Mouse (Mus musculus): ENCODE measurements around the gene Trpt1.

Trpt1 gene

DNA sequence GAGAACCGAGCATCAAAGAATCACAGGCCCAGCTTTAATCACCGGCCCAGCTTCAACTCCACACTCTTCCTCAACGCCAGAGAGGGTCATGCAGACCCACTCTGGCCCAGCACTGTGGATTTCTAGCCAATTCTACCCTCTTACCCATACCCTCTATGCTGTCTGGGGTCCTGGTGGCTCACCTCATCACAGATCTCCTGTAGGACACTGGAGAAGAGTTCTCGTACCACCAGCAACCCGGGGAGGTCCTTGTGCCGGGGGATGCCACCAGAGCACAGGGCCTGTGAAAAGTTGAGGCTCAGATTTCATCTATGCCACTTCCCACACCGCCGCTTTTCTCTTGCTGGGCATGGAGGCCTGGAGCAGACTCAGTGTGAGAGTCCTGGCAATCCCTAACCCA lies 1.4 kb upstream of the Trpt1 start:
- DNase-seq = no peak

DNA sequence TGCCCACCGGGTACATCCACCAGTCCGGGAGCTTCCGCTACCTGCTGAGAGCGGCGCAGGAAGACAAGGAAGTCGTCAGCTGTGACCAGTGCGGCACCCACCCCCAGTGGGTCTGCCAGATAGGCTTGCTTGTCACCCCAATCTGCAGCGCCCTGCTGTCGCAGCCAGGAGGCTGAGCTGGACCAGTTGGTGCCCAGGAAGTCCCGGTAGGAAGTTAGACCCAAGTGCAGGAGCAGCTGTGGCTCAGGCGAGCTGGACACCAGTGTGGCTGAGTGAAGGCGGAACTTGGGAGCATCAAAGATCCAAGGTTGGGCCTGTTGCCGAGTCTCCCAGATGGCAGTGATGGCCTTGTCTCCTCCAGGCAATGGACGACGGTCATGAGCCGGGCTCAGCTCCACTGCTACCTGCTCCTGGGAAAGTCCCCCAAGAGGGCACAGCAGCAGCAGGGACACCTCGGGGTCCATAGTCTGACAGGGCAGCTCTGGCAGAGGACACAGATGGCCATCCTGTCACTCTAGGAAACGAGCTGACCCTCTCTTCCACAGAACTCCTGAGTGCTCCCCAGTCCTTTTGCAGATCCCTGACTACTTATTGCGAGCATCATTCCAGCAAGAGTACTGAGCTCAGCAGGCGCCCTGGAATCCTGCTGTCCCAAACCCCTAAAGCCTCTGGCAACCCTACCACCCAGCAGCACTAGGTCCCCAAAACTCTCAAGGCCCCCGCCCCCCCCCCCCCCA lies 508 bp upstream of the Trpt1 start:
- DNase-seq = no peak

DNA sequence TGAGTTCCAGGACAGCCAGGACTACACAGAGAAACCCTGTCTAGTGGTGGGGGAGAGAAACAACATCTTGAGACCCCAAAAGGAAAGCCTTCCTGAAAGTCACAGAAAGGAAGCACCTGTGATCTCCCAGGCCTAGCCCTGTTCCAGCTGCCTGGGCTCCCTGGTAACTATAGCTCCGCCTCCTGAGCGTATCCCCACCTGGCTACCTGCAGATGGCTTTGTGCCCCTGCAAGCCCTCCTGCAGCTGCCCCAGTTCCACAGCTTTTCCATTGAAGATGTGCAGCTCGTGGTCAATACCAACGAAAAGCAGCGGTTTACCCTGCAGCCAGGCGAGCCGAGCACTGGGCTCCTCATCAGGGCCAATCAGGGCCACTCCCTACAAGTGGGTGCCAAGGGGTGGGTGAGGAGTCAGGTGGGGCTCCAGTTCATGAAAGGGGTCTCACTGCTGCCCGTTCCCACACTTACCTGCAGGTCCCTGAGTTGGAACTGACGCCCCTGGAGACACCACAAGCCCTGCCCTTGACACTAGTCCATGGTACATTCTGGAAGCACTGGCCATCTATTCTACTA lies 1.9 kb downstream of the Trpt1 start:
- DNase-seq = peak; percentile 52

DNA sequence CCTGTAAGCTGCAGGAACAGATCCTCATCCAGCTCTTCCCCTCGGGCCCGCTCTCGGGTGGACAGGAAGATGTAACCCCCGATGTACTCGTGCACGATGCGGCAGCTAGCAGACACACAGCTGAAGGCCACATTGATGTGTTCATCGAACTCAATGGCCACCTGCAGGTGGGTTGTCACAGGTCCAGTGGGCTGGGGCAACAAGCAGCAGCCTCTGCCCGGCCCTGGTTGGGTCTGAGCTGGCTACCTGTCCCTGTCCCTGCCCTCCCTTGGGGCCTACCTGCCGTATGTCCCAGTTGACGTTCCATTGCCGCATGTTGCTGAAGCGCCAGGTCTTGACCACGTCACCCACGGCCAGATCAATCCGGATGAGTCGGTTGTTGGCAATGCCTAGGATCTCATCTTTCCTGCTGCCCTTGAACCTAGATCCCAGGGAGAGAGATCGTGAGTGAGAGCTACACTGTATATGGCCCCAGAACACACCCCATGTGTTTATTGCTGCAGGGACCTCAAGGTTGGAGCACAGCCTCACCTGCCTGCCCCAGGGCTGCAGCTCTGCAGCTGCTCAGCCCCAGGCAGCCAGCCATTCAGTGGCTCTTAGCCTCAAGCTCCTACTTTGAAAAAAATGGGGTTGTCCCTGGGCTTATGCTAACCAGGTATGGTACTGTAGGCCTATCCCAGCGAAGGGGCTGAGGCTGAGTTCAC lies 3.6 kb downstream of the Trpt1 start:
- DNase-seq = no peak

DNA sequence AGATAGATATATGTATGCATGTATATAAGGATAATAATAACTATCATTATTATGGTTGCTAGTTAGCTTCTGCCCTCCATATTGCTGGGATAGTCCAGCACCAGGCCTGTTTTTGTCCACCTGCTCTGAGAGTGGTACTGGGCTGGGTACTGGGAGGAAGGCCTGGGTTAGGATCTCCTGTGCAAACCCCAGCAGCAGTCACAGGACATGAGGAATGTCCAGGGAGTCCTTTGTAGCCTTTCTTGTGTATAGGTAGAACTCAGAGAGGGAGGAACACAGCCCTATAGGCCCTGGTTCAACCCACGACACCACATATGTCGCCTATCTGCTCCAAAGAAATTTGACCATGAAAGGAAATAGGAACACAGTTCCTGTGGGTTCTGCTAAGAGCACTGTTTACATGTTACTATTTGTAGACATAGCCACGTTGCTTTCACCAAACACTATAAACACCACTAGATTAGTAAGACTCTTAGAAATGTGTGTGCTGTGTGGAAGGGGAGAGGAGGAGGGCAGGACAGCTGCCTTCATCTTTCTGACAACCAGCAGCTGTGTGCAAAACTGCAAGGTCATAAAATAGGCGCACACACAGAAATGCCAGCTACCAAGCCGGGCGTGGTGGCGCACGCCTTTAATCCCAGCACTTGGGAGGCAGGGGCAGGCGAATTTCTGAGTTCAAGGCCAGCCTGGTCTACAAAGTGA lies 11.1 kb downstream of the Trpt1 start:
- DNase-seq = no peak

DNA sequence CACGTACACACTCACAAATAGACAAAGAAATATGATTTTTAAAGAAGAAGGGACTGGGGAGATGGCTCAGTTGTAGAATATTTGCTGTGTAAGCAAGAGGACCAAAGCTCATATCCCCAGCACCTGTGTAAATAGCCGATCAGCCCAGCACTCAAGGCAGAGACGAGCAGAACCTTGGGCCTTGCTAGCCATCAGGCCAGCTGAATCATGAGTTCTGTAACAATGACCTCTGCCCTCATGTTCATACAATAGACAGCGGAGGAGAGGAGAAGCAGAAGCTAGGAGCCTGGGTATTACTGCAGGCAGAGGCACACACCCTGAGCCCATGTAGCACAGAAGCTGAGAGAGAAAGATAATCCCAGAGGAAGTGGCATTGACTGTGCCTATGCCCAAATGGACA lies 16.5 kb downstream of the Trpt1 start:
- DNase-seq = no peak

DNA sequence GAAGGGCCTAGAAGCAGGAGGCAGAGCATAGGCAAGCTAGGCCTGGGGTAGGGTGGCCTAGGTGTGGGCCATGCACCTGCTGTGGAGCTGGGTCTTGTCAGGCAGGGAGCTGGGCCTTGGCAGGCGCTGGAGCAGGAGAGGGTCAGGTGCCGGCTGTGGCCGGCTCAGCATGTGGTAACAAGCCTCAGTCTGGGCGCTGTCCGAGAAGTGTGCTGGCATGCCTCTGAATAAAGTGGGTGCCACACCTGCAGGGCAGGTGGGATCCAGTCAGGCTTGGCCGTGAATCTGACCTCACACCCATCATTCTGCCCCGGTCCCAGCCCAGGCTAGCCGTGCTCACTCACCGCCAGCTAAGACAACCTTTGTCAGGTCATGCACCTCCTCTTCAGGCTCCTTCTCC lies 18.1 kb downstream of the Trpt1 start:
- DNase-seq = no peak

DNA sequence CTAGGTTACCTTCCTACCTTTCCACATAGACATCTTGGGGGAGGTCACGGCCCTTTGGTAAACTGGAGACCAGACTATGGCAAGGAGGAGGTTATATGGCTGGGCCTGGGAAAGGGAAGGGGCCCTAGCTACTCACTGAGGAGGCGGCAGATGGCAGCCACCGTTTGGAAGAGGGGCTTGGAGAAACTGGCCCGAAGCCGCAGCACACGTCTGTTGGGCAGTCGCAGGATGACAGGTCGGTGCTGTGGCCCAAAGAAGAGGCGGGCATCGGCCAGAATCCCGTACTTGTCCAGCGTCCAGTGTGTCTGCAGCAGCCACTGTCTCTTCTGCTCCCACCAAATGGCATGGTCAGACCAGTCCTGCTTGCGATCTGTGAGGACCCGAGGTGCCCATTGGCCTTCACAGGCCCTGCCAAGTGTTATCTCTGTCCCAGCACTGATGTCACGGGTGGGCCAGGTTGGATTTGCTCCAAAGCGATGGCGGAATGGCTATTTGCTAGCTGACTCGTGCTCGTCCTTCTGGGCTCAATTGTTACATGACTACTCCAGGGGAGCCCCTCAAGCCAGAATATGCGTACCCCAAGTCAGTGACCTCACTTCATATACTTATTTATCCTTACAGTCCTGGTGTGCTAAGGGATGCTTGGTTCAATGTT lies 18.7 kb downstream of the Trpt1 start:
- no peak for DNase-seq

DNA sequence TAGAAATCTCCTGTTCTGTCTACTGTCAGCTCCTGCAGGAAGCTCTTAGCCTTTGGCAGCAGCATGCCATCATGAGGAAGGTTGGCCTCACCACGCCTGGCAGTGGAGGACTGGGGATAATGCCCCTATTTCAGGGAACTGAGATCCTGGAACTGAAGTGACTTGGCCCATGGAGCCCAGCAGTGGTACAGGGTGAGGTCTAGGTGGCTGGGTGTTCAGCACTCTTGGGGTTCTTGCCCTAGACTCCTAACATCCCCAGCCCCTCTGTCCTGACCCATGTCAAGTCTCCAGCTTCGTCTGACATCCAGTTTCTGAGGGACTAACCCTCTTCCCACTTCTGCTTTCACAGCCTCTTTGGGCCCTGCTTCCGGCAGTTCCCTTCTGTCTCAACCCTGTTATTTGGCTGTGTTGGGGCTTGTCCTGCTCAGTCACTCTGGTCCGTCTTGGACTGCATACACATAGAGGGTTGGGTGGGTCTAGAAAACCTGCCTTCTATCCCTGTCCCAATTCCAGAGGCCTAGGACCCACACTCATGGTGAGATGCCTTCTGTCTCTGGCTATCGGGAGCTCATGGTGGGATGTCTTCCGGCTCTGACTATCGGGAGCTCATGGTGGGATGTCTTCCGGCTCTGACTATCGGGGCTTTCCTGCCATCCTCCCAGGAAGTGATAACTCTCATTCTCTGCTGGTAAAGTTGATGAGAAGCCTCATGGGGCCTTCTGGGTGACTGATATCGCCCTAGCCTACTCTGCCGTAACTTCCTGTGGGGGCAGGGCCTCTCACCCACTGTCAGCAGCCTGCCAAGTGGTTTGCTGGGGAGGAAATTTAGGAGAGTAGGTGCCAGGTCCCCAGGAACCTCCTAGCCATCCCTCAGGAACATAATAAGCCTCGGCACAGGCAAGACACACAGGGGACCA lies 21.9 kb downstream of the Trpt1 start:
- DNase-seq = peak; percentile 69

DNA sequence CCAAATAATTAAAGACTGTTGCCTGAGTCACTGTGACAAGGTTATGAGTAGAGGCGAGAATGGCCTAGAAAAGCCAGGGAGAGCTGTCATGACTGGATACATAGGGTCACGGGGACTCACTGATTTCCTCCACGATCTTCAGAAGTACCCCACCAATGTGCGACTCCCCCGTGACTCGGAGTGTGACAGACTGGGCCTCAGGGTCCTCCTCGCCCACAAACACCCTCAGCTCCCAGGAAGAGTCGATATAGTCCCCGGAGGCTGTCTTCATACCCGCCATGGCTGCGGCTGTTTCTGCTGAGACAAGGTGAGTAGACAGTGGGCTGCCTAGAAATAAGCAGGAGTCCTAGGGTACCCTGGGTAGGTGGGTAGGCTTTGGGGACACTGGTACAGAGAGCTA lies 22.6 kb downstream of the Trpt1 start:
- peak; percentile 48 for DNase-seq

DNA sequence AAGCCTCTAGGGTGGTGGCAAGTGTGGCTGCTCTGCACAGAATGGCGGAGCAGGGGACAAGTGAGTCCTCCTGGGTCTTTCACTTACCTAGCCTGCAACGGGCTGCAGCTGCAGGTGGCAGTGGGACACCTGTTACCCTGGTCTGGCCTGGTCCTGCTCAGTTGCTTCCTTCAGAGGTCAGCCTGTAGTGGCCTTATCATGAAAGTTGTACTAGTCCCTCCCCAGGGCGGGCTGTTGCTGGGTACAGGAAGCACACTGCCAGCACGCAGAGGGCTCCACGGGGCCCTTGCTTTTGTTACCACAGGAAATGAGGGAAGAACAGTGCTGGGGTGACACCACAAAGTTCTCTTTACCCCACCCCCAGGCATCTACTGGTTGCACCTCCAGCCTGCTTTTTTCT lies 23.3 kb downstream of the Trpt1 start, which contains the start of gene Fermt3:
TSS of gene Fermt3 (minus strand) at position 279 of the 400 bp plus-strand sequence.
- DNase-seq = peak; percentile 86

DNA sequence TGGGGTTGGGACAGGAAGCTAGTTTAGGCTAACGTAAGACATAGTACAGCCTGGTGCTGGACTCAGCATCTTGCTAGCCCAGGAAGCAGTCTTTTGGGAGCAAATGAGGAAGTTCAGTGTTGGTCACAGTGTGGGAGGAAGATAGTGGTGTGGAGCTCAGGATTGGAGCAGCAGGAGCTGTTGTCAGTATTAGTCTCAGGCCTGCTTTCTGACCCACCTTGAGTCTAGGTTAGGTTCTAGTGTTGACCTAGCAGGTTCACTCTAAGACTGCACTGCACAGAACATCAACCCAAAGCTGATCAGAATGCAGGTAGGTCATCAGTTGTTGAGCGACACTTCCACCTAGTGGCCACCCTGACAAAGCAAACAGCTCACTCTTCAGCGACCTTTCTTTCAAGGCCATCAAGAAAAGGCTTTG lies 24.3 kb downstream of the Trpt1 start:
- DNase-seq = peak; percentile 84

DNA sequence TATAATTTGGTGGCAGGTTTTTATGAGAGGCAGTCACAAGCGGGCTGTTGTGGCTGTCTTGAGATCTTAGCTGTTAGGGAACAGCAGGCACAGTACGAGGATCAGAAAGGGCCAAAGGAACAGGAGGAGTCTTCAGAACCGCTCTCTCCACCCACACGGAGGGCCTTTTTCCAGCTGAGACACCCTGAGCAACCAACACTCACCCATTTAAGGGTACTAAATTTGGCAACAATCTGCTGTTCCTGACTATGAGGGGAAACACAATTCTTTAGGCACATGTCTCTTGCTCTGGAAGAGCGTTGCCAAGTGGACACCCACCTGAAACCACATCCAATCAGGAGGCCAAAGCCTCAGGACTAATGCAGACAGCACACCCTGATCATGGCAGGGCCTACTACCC lies 33.6 kb downstream of the Trpt1 start:
- DNase-seq = no peak

DNA sequence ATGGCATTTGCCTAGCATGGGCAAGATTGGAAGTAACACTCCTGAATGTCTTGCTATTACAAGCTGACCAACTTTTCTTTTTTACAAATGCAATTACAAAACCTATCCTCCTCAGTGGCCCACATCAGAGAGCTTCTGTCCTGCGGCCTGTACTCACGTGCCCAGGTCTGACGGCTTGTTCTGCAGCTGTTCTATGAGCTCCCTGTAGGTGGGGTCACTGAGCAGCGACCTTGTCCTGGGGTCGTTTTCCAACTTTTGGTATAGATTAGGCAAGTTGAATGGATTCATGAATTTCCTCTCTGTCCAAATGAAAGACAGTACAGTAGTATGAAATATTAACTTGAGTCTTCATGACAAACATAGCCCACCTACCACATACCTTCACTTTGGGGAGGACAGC lies 38.1 kb downstream of the Trpt1 start:
- DNase-seq = no peak

DNA sequence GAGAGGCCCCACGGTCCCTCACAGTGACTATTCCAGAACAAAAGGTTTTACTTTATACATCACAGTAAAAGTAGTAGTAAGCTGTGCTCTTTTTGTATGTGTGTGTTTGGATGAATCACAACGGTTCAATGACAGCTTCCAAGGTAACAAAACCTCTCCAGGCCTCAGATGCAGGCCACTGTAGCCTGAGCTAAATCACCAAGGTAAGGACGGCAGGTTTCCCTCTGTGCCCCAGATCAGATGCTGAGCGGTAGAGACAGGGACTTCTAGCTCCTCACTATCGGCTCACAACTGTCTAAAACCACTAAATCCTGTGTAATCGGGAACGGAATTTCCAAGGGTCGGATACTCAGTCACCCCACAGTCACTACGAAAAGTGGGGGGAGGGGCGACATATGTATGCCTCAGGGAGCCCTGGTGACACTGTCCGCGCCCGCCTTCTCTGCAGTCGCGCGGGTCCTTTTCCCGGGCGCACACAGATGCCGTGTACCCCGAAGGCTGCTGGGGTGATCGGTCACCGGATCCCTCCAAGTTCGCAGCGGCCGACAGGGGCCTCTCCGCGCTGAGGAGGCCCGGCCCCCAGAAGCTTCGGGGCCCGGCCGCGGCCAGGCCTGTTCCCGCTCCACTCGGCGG lies 43.3 kb downstream of the Trpt1 start:
- DNase-seq = peak; percentile 80

DNA sequence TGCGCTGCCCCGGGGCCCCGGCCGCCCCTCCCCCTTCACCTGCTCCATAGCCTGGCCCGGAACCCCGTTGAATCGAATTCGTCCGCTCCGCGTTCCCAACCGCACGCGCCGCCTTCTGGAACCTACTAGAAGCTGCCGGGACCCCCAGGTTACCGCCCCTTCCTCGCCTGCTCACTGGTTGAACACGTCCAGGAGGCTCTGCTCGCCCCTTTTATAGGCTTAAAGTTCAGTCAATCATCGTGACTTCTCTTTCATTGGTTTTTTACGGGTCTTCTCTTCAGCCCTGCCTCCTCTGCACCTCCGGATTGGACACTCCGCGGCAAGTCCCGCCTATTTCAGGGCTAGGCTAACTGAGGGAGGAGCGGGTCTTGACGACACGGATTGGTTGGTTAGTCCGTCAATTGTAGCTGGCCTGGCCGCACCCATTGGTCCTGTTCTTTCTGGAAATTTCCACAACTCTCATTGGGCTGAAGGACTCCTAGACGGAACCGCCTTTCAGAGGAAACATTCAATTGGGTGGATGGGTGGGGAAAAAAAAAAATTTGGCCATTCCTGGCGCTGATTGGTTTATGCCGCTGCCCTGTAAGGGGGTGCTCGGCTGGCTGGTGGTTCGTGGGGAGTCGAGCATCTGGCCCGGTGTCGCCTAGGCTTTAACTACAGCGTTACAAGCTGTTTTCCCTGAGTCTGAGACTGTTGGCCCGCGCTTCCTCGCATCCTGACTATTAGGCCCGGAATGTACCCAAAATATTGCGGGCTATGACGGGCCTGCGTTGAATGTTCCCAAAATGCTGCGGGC lies 44.1 kb downstream of the Trpt1 start, which contains the start of gene Stip1:
TSS of gene Stip1 (minus strand) at position 127 of the 796 bp plus-strand sequence.
- DNase-seq = peak; percentile 98

DNA sequence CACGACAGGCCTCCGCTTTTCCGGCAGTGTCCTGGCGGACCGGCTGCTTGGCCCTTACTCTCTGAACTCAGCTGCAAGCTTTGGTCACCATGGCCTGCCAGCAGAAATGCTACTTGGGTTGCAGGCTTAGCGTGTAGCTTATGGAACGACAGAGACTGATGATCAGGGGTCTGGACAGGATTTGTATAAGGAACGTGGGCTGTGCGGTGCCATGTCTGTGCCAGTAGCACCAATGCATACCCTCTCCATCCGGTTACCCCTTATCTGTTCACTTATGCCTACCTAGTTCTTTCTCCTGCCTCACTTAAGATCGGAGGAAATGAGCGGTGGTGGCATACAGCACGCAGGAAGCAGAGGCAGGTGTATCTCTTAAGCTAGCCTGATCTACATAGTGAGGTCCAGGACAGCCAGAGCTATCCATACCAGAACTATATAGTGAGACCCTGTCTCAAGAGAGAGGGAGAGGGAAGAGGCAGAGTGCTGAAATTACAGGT lies 44.8 kb downstream of the Trpt1 start:
- DNase-seq = no peak

DNA sequence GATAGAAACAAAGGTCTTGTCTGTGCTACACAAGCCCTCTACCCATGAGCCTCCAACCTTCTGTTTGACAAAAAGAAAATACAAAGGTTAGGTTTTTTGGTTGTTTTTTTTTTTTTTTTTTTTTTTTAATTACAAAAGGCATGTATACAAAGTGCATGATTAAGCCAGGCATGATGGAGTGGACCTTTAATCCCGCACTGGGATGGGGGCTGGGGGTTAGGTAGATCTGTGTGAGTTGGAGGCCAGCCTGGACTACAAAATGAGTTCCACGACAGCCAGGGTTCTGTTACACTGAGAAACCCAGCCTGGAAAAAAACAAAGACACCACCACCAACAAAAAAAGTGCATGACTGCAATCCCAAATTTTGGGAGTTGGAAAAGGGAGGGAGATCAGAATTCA lies 45.2 kb downstream of the Trpt1 start:
- DNase-seq = no peak

DNA sequence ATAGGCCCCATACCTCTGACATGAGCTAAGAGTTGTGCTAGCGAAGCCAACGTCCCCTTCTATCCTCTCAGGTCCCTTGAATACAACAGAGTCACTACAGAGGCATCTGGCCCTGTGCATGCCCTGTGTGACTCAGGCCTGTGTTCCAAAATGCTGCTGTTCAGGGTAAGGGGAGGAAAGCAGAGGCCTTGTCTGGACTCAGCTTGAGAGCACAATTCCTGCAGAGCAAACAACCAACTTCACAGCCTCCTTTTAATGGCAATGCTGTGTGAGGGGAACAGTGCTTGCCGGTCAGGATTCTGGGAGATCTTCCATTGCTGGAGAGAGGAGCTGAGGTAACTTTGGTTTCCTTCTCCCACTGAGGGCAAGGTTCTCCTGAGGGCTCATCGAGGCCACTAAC lies 48.3 kb downstream of the Trpt1 start:
- no peak for DNase-seq

DNA sequence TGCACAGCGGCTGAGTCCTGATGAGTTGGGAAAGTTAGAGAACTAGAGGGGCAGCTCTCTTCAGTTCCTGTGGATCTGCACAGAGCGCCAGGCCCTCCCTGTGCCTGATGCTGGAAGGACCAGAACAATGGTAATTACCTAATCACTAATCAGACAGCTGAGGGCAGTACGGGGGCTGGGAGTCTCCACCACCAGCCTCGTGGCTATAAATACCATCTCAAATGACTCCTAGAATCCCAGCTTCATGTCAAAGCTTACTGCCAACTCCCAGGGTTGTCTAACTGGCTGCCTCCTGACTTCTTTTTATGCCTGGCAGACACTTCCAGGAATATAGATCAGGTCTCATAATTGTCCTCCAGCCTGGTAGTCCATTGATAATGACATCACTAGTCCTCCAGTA lies 48.8 kb downstream of the Trpt1 start:
- no peak for DNase-seq
